ENCODE assay signal across 8 mouse cellular contexts in the genomic region with DNA sequence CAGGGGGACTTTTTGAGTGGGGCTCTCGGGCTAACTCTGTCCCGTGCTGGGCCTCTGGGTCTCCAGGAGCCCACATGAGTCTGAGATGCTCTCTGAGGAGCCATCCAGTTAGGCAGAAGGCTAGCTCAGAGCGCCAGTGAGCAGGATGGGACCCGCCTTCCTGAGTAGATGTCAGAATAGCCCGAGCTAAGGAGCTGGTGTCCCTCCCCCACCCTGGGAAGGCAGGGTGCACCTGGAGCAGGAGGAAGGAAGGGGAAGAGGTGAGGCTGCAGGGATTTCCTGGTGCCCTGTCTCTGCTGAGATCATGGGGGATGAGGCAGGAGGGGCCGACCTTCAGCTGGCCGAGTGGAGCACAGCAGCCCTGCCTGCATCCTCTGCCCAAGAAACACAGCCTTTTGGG. TPM values are rescaled to one million over a fixed set of nuclear protein-coding genes. Genes with fewer than 3 reads are reported as not detected.
DNase-seq lines count a peak whose midpoint lies in the region; ATAC-seq and TF ChIP-seq lines count a peak whose summit lies in the region.

No protein-coding gene starts in this region.

- H3K4me3 ChIP-seq in limb, embryonic 11.5 days (ENCODE audit: low read depth, low read length) = no peak overlapping the region; the same call in 1 of the 2 replicates
- peak overlapping the region; percentile 6; the same call in 1 of the 2 replicates for H3K4me3 ChIP-seq in midbrain, postnatal 0 days (ENCODE audit: low read depth, low read length)

- ATAC-seq in limb, embryonic 11.5 days (ENCODE audit: insufficient number of reproducible peaks, low FRiP score, low TSS enrichment, low read depth) = no peak
- no peak for ATAC-seq in midbrain, postnatal 0 days (ENCODE audit: low FRiP score)

- intact Hi-C loops in heart, postnatal 10 days (cut with DNase I) = loop anchor here (2.0 kb wide), 1 partner anchor 14 kb away; no protein-coding TSS in a partner anchor

- no peak for TF ChIP-seq CTCF in midbrain, postnatal 0 days (IDR thresholded peaks at IDR 0.05)

- no peaks in the 10 kb centered on the region for H3K27me3 ChIP-seq in limb, embryonic 11.5 days (ENCODE audit: control insufficient read depth, insufficient read depth, low read length)
- no peaks in the 10 kb centered on the region for H3K27me3 ChIP-seq in midbrain, postnatal 0 days (ENCODE audit: insufficient read depth, low read length)

- peaks cover 24% of the 10 kb centered on the region for H3K4me1 ChIP-seq in limb, embryonic 11.5 days (ENCODE audit: control insufficient read depth, insufficient read depth, low read length)
- no peaks in the 10 kb centered on the region for H3K4me1 ChIP-seq in midbrain, postnatal 0 days (ENCODE audit: insufficient read depth, low read length)

- DNase-seq in testis, postnatal 10 days (ENCODE audit: low spot score) = peak; percentile 46
- no peak for DNase-seq in testis, postnatal 14 days (ENCODE audit: low spot score)
- peak; percentile 71 to 72 for DNase-seq in heart, postnatal 10 days
- DNase-seq in limb, embryonic 11.5 days (ENCODE audit: low spot score) = no peak
- no peak for DNase-seq in midbrain, postnatal 0 days (ENCODE audit: low spot score)
- no peak for DNase-seq in cerebellum, adult 18-20 months
- no peak for DNase-seq in left cerebral cortex, adult 11 months (ENCODE audit: low spot score)
- DNase-seq in spleen, adult 12 weeks (ENCODE audit: low spot score) = no peak

- H3K9me3 ChIP-seq in limb, embryonic 11.5 days (ENCODE audit: control insufficient read depth, low read length) = no peaks in the 10 kb centered on the region
- H3K9me3 ChIP-seq in midbrain, postnatal 0 days (ENCODE audit: low read length) = no peaks in the 10 kb centered on the region

- H3K27ac ChIP-seq in limb, embryonic 11.5 days (replicated peaks; ENCODE audit: low read depth, low read length) = no peak overlapping the region
- no peak overlapping the region for H3K27ac ChIP-seq in midbrain, postnatal 0 days (ENCODE audit: low read depth, low read length)

- H3K36me3 ChIP-seq in limb, embryonic 11.5 days (ENCODE audit: control insufficient read depth, insufficient read depth, low read length) = no peaks in the 10 kb centered on the region
- H3K36me3 ChIP-seq in midbrain, postnatal 0 days (ENCODE audit: insufficient read depth, low read length) = no peaks in the 10 kb centered on the region

- no peak overlapping the region for H3K9ac ChIP-seq in limb, embryonic 11.5 days (ENCODE audit: low read length)
- H3K9ac ChIP-seq in midbrain, postnatal 0 days (replicated peaks; ENCODE audit: low read length, poor library complexity, severe bottlenecking) = no peak overlapping the region

- H3K4me2 ChIP-seq in limb, embryonic 11.5 days (ENCODE audit: low read depth, severe bottlenecking) = peak overlapping the region; percentile 24
- H3K4me2 ChIP-seq in midbrain, postnatal 0 days (ENCODE audit: low read depth, low read length, poor library complexity, severe bottlenecking) = peak overlapping the region; percentile 18

- 56% methylated on average over 7 of the region's 7 CpGs for whole genome bisulfite sequencing in limb, embryonic 11.5 days
- 60% methylated on average over 7 of the region's 7 CpGs for WGBS in midbrain, postnatal 0 days

RNA-seq across cellular contexts. Expression of gene Sh2d3c, which starts 7.6 kb away (rescaled TPM):
- total RNA-seq in heart, postnatal 10 days (2021) = 10 to 100 TPM; 45.3 to 47.1 TPM
- polyA plus RNA-seq in limb, embryonic 11.5 days (2014; fragmentation: Nextera tagmentation; extraction: Ambion mirVana) = 12.2 and 13.1 TPM in 2 replicates
- 43.7 and 46.2 TPM in 2 replicates for total RNA-seq in midbrain, postnatal 0 days (2014; rRNA removed)
- 54.4 and 54.6 TPM in 2 replicates for polyA plus RNA-seq in midbrain, postnatal 0 days (2015; fragmentation: Nextera tagmentation; extraction: Ambion mirVana)

RNA-seq across cellular contexts. Expression of gene 6330409D20Rik, which starts 12.4 kb away (rescaled TPM):
- not detected for total RNA-seq in heart, postnatal 10 days (2021)
- 0.13 TPM in 1 of 2 replicates, not detected in the other for polyA plus RNA-seq in limb, embryonic 11.5 days (2014; fragmentation: Nextera tagmentation; extraction: Ambion mirVana)
- total RNA-seq in midbrain, postnatal 0 days (2014; rRNA removed) = 2.5 and 3.8 TPM in 2 replicates
- polyA plus RNA-seq in midbrain, postnatal 0 days (2015; fragmentation: Nextera tagmentation; extraction: Ambion mirVana) = 3.7 and 4.0 TPM in 2 replicates

RNA-seq across cellular contexts. Expression of gene Cdk9, which starts 15.6 kb away (rescaled TPM):
- 10 to 100 TPM; 35.4 to 37.6 TPM for total RNA-seq in heart, postnatal 10 days (2021)
- polyA plus RNA-seq in limb, embryonic 11.5 days (2014; fragmentation: Nextera tagmentation; extraction: Ambion mirVana) = 98.3 and 101 TPM in 2 replicates
- 88.1 and 92.4 TPM in 2 replicates for total RNA-seq in midbrain, postnatal 0 days (2014; rRNA removed)
- polyA plus RNA-seq in midbrain, postnatal 0 days (2015; fragmentation: Nextera tagmentation; extraction: Ambion mirVana) = 58.2 and 59.4 TPM in 2 replicates

RNA-seq across cellular contexts. Expression of gene Fpgs, which starts 24.5 kb away (rescaled TPM):
- total RNA-seq in heart, postnatal 10 days (2021) = 10 to 100 TPM in 1 of 2 experiments, 1 to 10 TPM in 1; 9.9 to 11.7 TPM
- polyA plus RNA-seq in limb, embryonic 11.5 days (2014; fragmentation: Nextera tagmentation; extraction: Ambion mirVana) = 22.1 and 23.2 TPM in 2 replicates
- 24.6 and 25.9 TPM in 2 replicates for total RNA-seq in midbrain, postnatal 0 days (2014; rRNA removed)
- polyA plus RNA-seq in midbrain, postnatal 0 days (2015; fragmentation: Nextera tagmentation; extraction: Ambion mirVana) = 25.1 and 29.6 TPM in 2 replicates

RNA-seq across cellular contexts. Expression of gene Tor2a, which starts 28.6 kb away (rescaled TPM):
- total RNA-seq in heart, postnatal 10 days (2021) = 10 to 100 TPM; 14.4 to 16.4 TPM
- 58.5 and 60.2 TPM in 2 replicates for polyA plus RNA-seq in limb, embryonic 11.5 days (2014; fragmentation: Nextera tagmentation; extraction: Ambion mirVana)
- total RNA-seq in midbrain, postnatal 0 days (2014; rRNA removed) = 43.8 and 72.8 TPM in 2 replicates
- 42.0 and 44.9 TPM in 2 replicates for polyA plus RNA-seq in midbrain, postnatal 0 days (2015; fragmentation: Nextera tagmentation; extraction: Ambion mirVana)

Comparison
In these comparisons a context has a peak if more than half of its experiments do, and no peak if none do; other contexts are left out.
1. DNase-seq: peak in testis, postnatal 10 days (single experiment) and heart, postnatal 10 days (2 of 2); none in testis, postnatal 14 days (single experiment), limb, embryonic 11.5 days (single experiment), midbrain, postnatal 0 days (single experiment), cerebellum, adult 18-20 months (0 of 2), left cerebral cortex, adult 11 months (single experiment) and spleen, adult 12 weeks (single experiment).